Mouse (Mus musculus) layer of hippocampus, adult 2 months (tissue): ENCODE measurements around the gene Kif6. TPM values are rescaled to one million over a fixed set of nuclear protein-coding genes. Genes with fewer than 3 reads are reported as not detected.

Experiments
- DNase-seq, 2 experiments: peaks; one replicate each; pipeline ENCODE4 v3.0.0; 2022; ENCODE audit warnings: low spot score in 2 of 2
- H3K27ac ChIP-seq: fragments of 200-600 bp; 2 replicates; pipeline ENCODE4 v1.8.1; 2022
- H3K4me3 ChIP-seq: fragments of 200-600 bp; 2 replicates; pipeline ENCODE4 v1.8.1; 2022; ENCODE audit warnings: mild to moderate bottlenecking
- CTCF ChIP-seq: fragments of 200-600 bp; conservative IDR thresholded peaks from 2 replicates; pipeline ENCODE4 v1.8.1; 2022; ENCODE audit warnings: antibody characterized with exemption, mild to moderate bottlenecking, moderate library complexity
- total RNA-seq, 2 experiments: library from RNA; stranded (reverse); gene quantifications; 2 replicates each; pipeline ENCODE4 v1.2.3; 2021

Kif6 gene
- total RNA-seq, 2 experiments from 2014 or later: 5.0 to 6.1 TPM

DNA sequence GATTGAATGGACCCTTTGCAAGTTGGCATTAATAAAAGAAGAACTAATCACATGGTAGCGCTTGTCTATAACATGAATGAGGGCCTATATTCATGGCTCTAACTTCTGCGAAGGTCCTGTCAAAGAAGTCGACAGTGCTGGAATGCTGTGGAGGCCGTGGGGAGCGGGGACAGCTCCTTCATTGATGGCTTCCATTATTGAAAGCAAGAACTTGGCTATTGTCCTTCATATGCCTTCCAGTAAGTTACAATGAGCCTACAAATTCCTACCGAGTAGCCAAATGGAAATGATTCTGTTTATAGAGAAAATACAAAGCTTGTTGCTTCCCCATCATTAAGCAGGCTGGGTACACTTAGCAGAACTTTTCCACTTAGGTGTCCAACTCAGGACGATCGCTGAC, 66.5 kb downstream of the Kif6 start:
- Histone ChIP-seq H3K27ac (no peak overlapping the region), H3K4me3 (no peak overlapping the region)
- no peak for DNase-seq
- TF ChIP-seq CTCF: no peak

DNA sequence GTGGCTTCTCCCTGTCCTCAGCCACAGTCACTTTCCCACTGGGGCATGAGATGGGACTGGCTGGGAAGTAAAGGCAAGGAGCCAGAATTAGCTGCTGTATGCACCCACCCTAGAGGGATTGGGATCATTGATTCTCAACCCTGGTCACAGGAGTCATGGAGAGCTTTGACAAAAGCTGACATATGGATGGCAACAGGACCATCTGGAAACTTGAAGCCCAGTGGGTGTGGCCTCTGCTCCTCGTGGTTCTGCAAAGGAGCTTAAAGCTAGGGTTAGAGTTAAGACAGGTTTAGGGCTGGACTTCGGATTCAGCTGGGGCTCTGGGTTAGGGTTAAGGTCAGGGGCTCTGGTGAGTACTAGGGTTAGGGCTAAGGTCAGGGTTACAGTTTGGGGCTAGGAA, 69.2 kb downstream of the Kif6 start:
- DNase-seq: no peak
- no peak overlapping the region for H3K27ac ChIP-seq
- H3K4me3 ChIP-seq: no peak overlapping the region
- no peak for TF ChIP-seq CTCF

DNA sequence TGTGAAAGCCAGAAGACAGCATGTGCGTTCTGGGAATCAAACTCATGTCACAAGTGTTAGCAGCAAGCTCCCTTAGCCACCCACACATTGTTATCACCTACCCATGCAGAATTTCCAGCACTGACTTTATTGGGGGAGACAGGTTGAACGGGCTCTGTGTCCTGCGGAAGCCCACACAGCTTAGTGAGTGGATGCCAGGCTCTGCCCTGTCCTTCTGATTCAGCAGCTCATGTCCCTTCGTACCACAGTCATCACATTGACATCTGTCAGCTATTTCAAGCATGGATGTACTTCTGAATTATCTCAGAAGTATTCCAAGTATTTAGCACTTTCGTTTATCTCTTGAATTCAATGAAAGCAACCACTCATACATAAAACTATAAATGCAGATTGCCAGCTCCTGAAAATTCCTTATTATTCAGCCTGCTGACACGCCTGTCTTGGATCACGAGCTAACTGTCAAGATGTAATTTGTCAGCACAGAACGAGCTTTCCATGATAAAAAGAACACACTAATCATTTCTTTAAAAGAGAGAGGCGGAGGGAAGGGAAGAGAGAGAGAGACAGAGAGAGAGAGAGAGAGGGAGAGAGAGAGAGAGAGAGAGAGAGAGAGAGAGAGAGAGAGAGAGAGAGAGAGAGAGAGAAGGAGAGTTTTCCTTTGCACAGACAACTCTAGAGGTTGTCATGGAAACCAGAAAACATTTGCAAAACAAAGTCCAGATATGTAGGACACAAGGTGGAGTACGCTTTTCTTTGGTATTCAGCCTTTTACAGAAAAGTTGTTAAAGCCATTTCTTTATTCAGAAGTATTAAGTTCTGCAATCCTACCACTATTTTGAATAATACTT, 75.9 kb downstream of the Kif6 start:
- Histone ChIP-seq H3K4me3 (no peak overlapping the region), H3K27ac (peak overlapping the region; percentile 11; the same call in 1 of the 2 replicates)
- no peak for DNase-seq
- no peak for TF ChIP-seq CTCF

DNA sequence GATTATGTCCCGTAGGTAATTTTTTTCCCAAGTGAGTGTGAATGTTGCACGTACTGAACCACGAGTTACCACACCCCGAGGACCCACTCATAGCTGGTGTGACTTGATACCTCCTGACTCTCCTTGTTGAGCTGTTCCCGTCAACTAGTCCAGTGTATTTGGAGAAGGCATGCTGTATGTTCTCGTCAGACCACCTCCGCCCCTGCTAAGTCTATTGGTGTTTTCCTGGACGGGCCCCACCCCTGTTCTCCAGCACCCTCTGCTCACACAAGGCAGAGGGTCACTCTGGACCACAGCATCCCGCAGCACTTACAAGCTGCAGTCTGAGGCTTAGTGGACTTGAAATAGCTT, 76.5 kb downstream of the Kif6 start:
- no peak for DNase-seq
- no peak for TF ChIP-seq CTCF
- H3K27ac ChIP-seq: no peak overlapping the region
- no peak overlapping the region for H3K4me3 ChIP-seq

DNA sequence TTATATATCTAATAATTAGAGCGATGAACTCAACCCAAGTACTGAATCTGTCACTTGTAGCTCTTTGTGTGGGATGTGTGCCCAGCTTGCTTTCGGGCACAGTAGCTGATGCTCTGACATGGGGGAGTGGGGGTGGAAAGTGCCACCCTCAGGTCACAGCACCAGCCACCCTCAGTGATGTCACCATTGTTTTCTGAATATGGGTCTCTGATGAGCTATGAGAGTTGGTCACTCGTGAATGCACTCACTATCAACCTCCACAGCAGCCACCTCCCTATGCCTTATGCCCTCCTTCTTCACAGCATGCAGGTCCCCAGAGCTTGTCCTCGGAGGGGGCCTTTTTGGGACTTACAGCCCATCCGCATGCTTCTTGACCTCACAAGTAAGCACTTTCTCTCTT, 78.3 kb downstream of the Kif6 start:
- Histone ChIP-seq H3K27ac (no peak overlapping the region), H3K4me3 (no peak overlapping the region)
- DNase-seq: no peak
- TF ChIP-seq CTCF: no peak

DNA sequence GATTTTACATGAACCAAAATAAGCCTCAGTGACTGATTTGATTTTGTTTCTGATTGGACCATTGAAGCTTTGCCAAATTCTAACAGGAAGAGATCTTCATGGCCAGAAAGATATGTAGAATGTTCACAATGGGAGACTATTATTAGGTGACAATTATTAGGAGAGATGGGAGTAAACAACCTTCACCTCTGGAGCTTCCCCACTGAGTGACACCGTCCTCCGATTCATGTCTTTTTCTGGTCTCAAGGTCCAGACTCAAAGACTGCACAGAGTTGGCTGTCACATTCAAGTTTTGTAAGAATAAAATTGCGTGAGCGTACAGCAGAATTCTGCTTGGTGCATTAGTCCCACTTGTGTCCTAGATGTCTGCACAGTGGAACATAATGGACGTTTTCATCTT, 82.3 kb downstream of the Kif6 start:
- no peak overlapping the region for H3K4me3 ChIP-seq
- DNase-seq: no peak
- no peak for TF ChIP-seq CTCF
- no peak overlapping the region for H3K27ac ChIP-seq

DNA sequence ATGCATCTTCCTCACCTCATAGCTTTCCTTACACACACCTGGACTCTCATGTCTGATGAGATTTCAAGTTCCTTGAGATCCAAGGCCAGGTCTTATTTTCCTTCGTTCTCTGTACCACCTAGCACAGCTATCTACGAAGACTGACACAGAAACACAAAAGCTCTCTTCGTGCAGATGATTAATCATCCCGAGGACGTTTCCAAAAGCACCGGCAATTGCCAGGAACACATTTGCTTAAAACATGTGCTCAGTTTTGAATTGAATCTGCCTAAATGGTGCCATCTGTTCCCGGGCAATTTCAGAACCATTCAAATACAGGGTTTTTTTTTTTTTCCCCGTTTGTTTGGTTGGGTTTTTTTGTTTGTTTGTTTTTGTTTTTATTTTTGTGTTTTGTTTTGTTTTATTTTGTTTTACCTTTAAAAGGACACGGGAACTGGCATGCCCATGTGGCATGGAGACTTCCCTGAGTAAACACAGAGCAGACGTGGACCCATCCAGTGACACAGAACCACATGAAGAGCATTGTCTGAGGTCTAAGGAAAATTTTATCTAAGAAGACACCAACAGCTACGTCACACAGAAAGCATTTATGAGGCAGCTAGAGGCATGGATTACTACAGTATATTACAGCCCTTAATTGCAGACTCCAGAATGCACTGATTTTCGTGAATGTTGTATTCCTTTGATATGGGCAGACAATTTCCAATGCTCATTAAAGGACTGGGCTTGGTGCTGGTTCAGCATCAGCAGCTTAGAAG, 88.7 kb downstream of the Kif6 start:
- no peak for TF ChIP-seq CTCF
- DNase-seq: peak; percentile 76 to 83
- no peak overlapping the region for H3K4me3 ChIP-seq
- H3K27ac ChIP-seq: peak overlapping the region; percentile 40; the same call in 1 of the 2 replicates

DNA sequence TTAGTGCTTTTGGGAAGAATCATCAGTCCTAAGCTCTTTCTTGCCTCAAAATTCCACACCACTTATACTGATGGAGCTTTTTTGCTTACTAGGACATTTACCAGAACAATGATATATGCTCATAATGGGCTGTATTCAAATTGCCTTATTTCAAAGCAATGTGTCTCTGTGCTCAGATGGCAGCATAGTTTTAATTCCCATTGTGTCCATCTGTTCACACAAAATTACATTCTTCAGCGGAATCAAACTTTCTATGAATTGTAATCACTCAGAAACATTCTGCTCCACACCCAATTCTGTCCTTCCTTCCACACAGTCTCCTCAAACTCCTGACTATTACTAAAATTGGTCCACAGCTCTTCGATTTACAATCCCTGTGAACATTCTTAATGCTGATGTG, 94.3 kb downstream of the Kif6 start:
- H3K27ac ChIP-seq: no peak overlapping the region
- H3K4me3 ChIP-seq: no peak overlapping the region
- no peak for TF ChIP-seq CTCF
- DNase-seq: no peak

DNA sequence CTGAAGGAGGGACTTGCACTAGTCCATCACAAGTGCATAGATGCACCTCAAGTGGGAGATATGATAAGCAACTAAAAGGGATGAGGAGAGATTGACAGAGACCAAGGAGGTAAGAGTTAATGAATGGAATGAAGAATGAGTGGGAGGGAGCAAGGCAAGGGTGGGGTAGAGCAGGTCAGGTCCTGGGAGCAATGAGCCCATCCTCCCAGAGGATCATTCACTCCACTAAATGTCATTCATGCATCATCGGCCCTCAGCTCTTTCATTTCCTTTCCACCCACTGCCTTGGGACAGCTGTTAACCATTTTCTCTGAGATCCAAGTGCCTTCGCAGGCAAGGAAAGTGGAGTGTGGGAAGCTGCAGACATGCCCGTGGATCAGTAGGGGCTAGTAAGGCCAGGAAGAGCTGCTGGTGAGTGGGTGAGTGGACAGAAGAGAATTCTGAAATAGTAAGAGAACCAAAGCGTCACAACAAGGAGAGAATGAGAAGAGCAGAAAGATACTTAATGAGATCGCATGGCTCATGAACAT, 95.2 kb downstream of the Kif6 start:
- Histone ChIP-seq H3K27ac (0 out of 2 replicates have a peak overlapping the region, but pooled peaks have one; percentile 7), H3K4me3 (no peak overlapping the region)
- TF ChIP-seq CTCF: no peak
- no peak for DNase-seq

DNA sequence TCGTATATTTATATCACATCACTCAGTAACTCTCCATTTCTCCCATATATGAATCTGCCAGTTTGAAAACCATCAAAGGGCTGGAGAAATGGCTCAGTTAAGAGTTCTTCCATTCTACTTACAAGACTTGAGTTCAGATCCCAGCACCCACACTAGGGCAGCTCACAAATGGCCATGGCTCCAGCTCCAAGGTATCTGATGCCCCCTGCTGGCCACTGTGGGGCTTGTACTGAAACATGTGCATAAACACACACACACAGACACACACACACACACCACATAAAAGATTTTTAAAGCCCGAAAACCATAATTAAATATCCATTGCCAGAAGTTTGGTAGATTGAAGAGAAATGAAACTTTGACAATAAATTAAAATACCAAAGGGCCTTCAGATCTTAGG, 111.3 kb downstream of the Kif6 start:
- DNase-seq: no peak
- H3K27ac ChIP-seq: no peak overlapping the region
- TF ChIP-seq CTCF: peak; percentile 41
- no peak overlapping the region for H3K4me3 ChIP-seq

DNA sequence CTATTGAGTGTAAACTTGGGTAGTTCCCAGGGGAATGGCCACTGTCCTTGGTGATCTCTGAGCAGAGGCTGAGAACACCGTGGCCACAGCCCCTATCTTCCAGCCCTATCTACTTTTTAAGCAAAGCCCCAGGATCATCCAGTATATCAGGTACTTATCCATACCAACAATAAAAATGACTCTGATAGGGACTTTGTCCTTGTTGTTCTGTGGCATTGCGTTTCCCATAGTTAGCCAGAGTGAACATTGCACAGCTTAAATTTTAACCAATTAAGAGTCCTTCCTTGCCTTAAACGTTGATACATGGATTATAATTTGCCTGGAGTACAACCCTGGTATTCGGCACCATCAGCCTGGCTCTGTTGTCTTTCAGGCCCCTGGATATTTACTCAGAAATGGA, 112.0 kb downstream of the Kif6 start:
- H3K27ac ChIP-seq: no peak overlapping the region
- no peak for TF ChIP-seq CTCF
- no peak overlapping the region for H3K4me3 ChIP-seq
- no peak for DNase-seq

DNA sequence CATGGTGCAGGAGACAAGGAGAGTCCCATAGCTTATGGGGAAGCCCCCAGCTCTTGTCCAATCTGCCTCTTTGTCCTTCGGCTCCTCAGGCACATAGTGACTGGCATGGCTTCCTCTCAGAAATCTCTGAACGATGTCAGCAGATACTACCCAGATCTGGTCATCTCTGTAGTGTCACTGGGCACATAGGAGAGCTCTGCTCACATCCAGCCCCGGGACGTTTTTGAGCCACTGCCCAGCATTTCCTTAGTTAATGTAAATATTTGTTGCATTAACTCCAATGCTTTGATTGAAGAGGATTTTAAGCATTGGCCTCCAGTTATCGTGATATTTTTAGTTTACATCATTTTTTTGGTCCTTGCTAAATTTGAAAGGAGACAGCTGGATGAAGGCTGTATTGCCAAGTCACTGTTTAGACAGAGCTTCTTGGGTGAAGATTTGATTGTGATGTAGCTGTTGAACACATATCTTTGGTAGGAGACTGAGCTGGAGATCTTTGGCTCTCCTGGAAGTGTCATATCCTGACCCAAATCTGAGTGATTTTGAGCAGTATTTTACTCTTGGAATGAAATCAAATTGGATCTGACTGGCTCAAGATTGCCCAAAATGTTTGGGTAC, 112.6 kb downstream of the Kif6 start:
- Histone ChIP-seq H3K4me3 (no peak overlapping the region), H3K27ac (no peak overlapping the region)
- DNase-seq: no peak
- no peak for TF ChIP-seq CTCF

DNA sequence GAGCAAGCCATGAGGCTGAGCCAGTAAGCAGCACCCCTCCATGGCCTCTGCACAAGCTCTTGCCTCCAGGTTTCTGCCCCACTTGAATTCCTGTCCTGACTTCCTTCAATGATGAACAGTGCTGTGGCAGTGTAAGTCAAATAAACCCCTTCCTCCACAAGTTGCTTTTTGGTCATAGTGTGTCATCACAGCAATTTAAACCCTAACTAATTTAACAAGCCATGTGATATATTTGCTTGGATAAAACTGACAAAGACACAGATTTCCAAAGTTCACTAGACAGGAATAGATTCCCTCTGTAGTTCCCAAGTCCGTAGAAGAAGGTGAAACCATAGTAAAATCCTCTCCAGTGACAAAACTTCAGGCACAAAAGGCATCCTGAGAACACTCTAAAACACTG, 114.9 kb downstream of the Kif6 start:
- no peak for TF ChIP-seq CTCF
- no peak overlapping the region for H3K27ac ChIP-seq

More for the DNA sequence above, 114.9 kb downstream of the Kif6 start:
- no peak overlapping the region for H3K4me3 ChIP-seq
- no peak for DNase-seq
